ENCODE assay signal across 16 mouse cellular contexts in the genomic region with DNA sequence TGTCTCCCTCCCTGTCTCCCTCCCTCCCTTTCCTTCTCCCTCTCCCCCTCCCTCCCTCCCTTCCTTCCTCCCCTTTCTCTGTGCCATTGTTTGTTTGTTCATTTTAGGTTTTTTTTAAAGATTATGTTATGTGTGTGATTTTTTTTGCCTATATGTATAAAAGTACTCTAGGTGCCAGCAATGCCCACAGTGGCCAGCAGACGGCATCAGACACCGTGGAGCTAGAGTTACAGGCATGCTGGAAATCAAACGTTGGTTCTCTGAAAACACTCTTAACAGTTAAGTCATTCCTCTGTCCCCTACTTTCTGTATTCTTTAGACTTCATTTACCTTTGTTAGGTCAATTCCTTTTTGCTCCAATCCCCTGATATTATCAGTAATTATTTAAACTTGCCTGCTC. TPM values are rescaled to one million over a fixed set of nuclear protein-coding genes. Genes with fewer than 3 reads are reported as not detected.
DNase-seq lines count a peak whose midpoint lies in the region; ATAC-seq and TF ChIP-seq lines count a peak whose summit lies in the region.
"Had no signal": no experiment of that assay in that cellular context is flagged by ENCODE, and none has a peak within 500 bp of the region (broad histone marks: within the 10 kb centered on the region; RNA-seq: fewer than 3 reads in every experiment).

No protein-coding gene starts in this region.

- peaks cover 19% of the 10 kb centered on the region for H3K27me3 ChIP-seq in E14TG2a.4 (ENCODE audit: insufficient read depth, low read length)
- H3K27me3 ChIP-seq: Patski had no signal

- no peak overlapping the region for H3K27ac ChIP-seq in left cerebral cortex, adult 2 months
- H3K27ac ChIP-seq: limb, embryonic 10.5 days had no signal

- peak; percentile 64 for ATAC-seq in megakaryocyte progenitor cell, adult 5-6 weeks (replicated peaks; ENCODE audit: poor library complexity)
- ATAC-seq: intestine, embryonic 16.5 days; Patski had no signal

- H3K9me3 ChIP-seq in E14TG2a.4 (ENCODE audit: low read length): no peaks in the 10 kb centered on the region
- H3K9me3 ChIP-seq: limb, embryonic 10.5 days had no signal

- peak; percentile 31 for TF ChIP-seq CTCF in left cerebral cortex, adult 2 months (IDR thresholded peaks at IDR 0.05)
- TF ChIP-seq CTCF in E14TG2a.4 (conservative IDR thresholded peaks at IDR 0.05; ENCODE audit: low read length): peak; percentile 53

- no peaks in the 10 kb centered on the region for H3K36me3 ChIP-seq in E14TG2a.4 (ENCODE audit: insufficient read depth, low read length)
- H3K36me3 ChIP-seq: limb, embryonic 10.5 days had no signal

- no peak overlapping the region for H3K4me3 ChIP-seq in left cerebral cortex, adult 2 months
- H3K4me3 ChIP-seq in E14TG2a.4 (replicated peaks; ENCODE audit: low read length): no peak overlapping the region
- H3K4me3 ChIP-seq: limb, embryonic 10.5 days had no signal

- DNase-seq in left cerebral cortex, adult 2 months (ENCODE audit: extremely low spot score in 1 of 2, low spot score in 2 of 2): no peak
- DNase-seq in left cerebral cortex, adult 8-10 months (ENCODE audit: low spot score in 2 of 2): no peak
- peak; percentile 6 for DNase-seq in MEL-GATA-1-ER (ENCODE audit: extremely low read depth, low read depth)
- DNase-seq in retina, postnatal 1 day: no peak
- DNase-seq in left cerebral cortex, postnatal 25 days (ENCODE audit: low spot score in 2 of 2): no peak
- DNase-seq: adrenal gland, postnatal 10 days; cerebellum, adult 18-20 months; gastrocnemius, postnatal 10 days; heart, postnatal 14 days; lung, postnatal 14 days; right cerebral cortex, postnatal 25 days had no signal

- no peaks in the 10 kb centered on the region for H3K4me1 ChIP-seq in E14TG2a.4 (replicated peaks; ENCODE audit: low read depth, low read length)

- intact Hi-C loops in left cerebral cortex, adult 2 months (cut with DNase I): loop anchor here (5.0 kb wide), 1 partner anchor 481 kb away; no protein-coding TSS in a partner anchor
- intact Hi-C loops in left cerebral cortex, postnatal 25 days (cut with DNase I): no loop called here

RNA-seq across cellular contexts. Expression of a gene that starts 33.2 kb away (rescaled TPM):
- 10 to 100 TPM; 11.0 to 14.3 TPM for total RNA-seq in left cerebral cortex, adult 2 months (2021)
- total RNA-seq in left cerebral cortex, adult 8-10 months (2022): 10 to 100 TPM; 14.4 to 18.0 (median 16.6) TPM
- 26.2 and 37.9 TPM in 2 replicates for total RNA-seq in megakaryocyte progenitor cell, adult 5-6 weeks (2015)
- 13.6 and 16.2 TPM in 2 replicates for total RNA-seq in megakaryocyte progenitor cell, adult 5-6 weeks (2017)
- total RNA-seq in left cerebral cortex, postnatal 25 days (2021): 10 to 100 TPM; 13.2 TPM
